Mouse (Mus musculus) bone marrow, adult 2 months (tissue): ENCODE measurements around the gene Tex35. TPM values are rescaled to one million over a fixed set of nuclear protein-coding genes. Genes with fewer than 3 reads are reported as not detected.

Source experiments
- H3K27ac ChIP-seq: fragments of 200-500 bp; 2 replicates; pipeline ENCODE4 v1.5.1; 2012; ENCODE audit warnings: low read depth, mild to moderate bottlenecking, control low read depth, inconsistent platforms, low read length; ENCODE audit not compliant: control insufficient read depth, poor library complexity, insufficient read depth
- H3K4me1 ChIP-seq: fragments of 200-500 bp; 2 replicates; pipeline ENCODE4 v1.6.1; 2011; ENCODE audit warnings: low read length; ENCODE audit not compliant: control insufficient read depth, insufficient read depth
- H3K4me3 ChIP-seq: fragments of 200-500 bp; replicated peaks from 2 replicates; pipeline ENCODE3; 2011; ENCODE audit warnings: mild to moderate bottlenecking, low read depth, low read length, control low read depth; ENCODE audit not compliant: control insufficient read depth
- CTCF ChIP-seq: fragments of 200-500 bp; IDR thresholded peaks from 2 replicates; pipeline ENCODE4 v1.5.1; 2011; ENCODE audit warnings: low read length, control low read depth; ENCODE audit not compliant: control insufficient read depth, insufficient read depth
- POLR2A ChIP-seq: fragments of 200-500 bp; IDR thresholded peaks from 2 replicates; pipeline ENCODE4 v1.6.1; 2011; ENCODE audit warnings: low read depth, mild to moderate bottlenecking, control low read depth, low read length, borderline replicate concordance; ENCODE audit not compliant: control insufficient read depth
- WGBS: fragments of 180-500 bp; shearing (Covaris S2); methylation state at CpG from one replicate; pipeline ENCODE4 v1.1.7; 2018; 5-methylcytosine and 5-hydroxymethylcytosine counted together
- polyA plus RNA-seq: library from polyadenylated mRNA; stranded (reverse); fragments of >200 nt; gene quantifications from 2 replicates; pipeline ENCODE4 v1.2.4, GENCODE M21; 2011; ENCODE audit warnings: low replicate concordance; ENCODE audit not compliant: missing spikeins, insufficient read depth, insufficient read length

Gene Tex35
- polyA plus RNA-seq, 1 experiment = not detected

- H3K4me3 ChIP-seq = no peak overlapping the region
- no peaks in the 10 kb centered on the region for H3K4me1 ChIP-seq
- H3K27ac ChIP-seq = no peak overlapping the region
- TF ChIP-seq CTCF (no peak), POLR2A (no peak)
- 90% methylated on average over 1 of the region's 1 CpGs for WGBS
Measured at GRCm38 (mm10) chr1:157092622-157093021, 15.9 kb downstream of the Tex35 start.

- no peak overlapping the region for H3K27ac ChIP-seq
- WGBS = 57% methylated on average over 4 of the region's 4 CpGs
- no peaks in the 10 kb centered on the region for H3K4me1 ChIP-seq
- no peak overlapping the region for H3K4me3 ChIP-seq
- TF ChIP-seq POLR2A (no peak), CTCF (peak; percentile 13; the same call in 1 of the 2 replicates)
Measured at GRCm38 (mm10) chr1:157092140-157092539, 16.3 kb downstream of the Tex35 start.

GRCm38 (mm10) chr1:157090835-157091234 is 17.6 kb downstream of the Tex35 start:
- 66% methylated on average over 3 of the region's 3 CpGs for WGBS
- no peak overlapping the region for H3K4me3 ChIP-seq
- TF ChIP-seq CTCF = no peak
- no peak for TF ChIP-seq POLR2A
- no peak overlapping the region for H3K27ac ChIP-seq
- no peaks in the 10 kb centered on the region for H3K4me1 ChIP-seq

GRCm38 (mm10) chr1:157086097-157086994 is 22.1 kb downstream of the Tex35 start:
- WGBS = 10% methylated on average over 25 of the region's 25 CpGs
- TF ChIP-seq CTCF (peak; percentile 82), POLR2A (no peak)

GRCm38 (mm10) chr1:157082931-157083330 is 25.5 kb downstream of the Tex35 start:
- TF ChIP-seq POLR2A (no peak), CTCF (no peak)
- 36% methylated on average over 4 of the region's 4 CpGs for WGBS
- no peak overlapping the region for H3K27ac ChIP-seq
- H3K4me3 ChIP-seq = no peak overlapping the region
- H3K4me1 ChIP-seq = no peaks in the 10 kb centered on the region; the same call in 1 of the 2 replicates

More at GRCm38 (mm10) chr1:157086097-157086994, 22.1 kb downstream of the Tex35 start:
- no peak overlapping the region for H3K27ac ChIP-seq
- no peaks in the 10 kb centered on the region; the same call in 1 of the 2 replicates for H3K4me1 ChIP-seq
- no peak overlapping the region for H3K4me3 ChIP-seq

GRCm38 (mm10) chr1:157081999-157082398 is 26.5 kb downstream of the Tex35 start:
- H3K27ac ChIP-seq = no peak overlapping the region
- TF ChIP-seq CTCF (peak; percentile 60), POLR2A (no peak)
- no peaks in the 10 kb centered on the region; the same call in 1 of the 2 replicates for H3K4me1 ChIP-seq
- H3K4me3 ChIP-seq = no peak overlapping the region
- WGBS = 60% methylated on average over 8 of the region's 8 CpGs

- no peak overlapping the region for H3K4me3 ChIP-seq
- 55% methylated on average over 15 of the region's 15 CpGs for WGBS
- H3K4me1 ChIP-seq = no peaks in the 10 kb centered on the region; the same call in 1 of the 2 replicates
- TF ChIP-seq POLR2A (no peak), CTCF (no peak)
- H3K27ac ChIP-seq = no peak overlapping the region
Measured at GRCm38 (mm10) chr1:157081076-157081804, 27.2 kb downstream of the Tex35 start.

- no peak overlapping the region for H3K27ac ChIP-seq
- H3K4me3 ChIP-seq = no peak overlapping the region
- WGBS = 88% methylated on average over 7 of the region's 7 CpGs
- TF ChIP-seq POLR2A = no peak
- H3K4me1 ChIP-seq = no peaks in the 10 kb centered on the region; the same call in 1 of the 2 replicates
Measured at GRCm38 (mm10) chr1:157080071-157080470, 28.4 kb downstream of the Tex35 start.
